Mouse (Mus musculus): ENCODE measurements around the gene Nadk.

Nadk gene

DNA sequence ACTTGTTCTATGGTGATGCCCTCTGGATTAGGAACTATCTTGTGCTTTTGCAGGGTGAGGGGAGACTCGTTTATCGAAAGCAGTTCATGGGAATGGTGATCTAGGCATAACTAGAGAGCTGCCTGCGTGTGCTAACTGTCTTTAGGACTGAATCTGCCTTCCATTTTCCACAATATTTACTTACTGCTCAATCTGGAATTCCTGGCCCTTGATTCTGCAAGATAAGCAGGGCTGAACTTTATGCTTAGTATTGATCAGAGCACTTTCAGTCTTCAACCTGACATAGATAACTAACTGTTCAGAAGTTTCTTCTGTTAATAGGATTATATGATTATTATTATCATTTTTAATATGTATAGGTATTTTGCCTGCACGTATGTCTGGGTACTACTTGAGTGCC is 43.0 kb downstream of the Nadk start:
- DNase-seq: no peak

DNA sequence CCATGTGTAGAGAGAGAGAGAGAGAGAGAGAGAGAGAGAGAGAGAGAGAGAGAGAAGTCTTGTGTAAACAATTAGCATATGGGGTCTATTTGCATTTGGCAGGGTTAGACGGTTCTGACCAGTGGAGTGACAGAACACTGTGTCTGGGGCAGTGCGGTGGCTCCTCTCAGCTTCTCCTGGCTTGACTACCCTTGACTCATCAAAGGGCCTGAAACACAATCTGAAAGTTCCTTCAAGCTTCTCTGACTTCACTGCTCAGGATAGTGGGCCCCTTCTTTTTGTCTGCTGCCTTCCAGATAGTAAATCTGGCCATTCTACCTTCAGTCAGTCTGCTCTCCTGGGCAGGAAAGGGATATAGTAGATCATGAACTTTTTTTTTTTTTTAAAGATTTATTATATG is 44.6 kb downstream of the Nadk start:
- no peak for DNase-seq

DNA sequence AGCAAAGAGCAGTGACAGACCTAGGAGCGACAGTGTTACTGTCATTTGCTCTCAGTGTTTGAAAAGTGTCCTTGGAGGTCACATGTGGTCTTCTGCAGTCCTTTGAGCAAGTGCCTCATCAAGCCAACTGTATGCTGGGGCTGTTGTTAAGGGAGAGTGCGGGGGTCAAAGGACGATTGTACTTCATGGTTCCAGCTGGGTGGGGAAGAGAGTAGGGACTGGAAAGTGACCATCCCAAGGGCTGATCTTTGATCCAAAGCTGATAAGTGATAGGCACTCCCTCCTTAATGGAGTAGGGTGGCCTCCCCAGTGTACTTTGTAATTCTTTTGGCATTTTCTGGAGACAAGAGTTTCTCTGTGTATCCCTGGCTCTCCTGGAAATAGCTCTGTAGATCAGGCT is 49.7 kb downstream of the Nadk start:
- DNase-seq: no peak

DNA sequence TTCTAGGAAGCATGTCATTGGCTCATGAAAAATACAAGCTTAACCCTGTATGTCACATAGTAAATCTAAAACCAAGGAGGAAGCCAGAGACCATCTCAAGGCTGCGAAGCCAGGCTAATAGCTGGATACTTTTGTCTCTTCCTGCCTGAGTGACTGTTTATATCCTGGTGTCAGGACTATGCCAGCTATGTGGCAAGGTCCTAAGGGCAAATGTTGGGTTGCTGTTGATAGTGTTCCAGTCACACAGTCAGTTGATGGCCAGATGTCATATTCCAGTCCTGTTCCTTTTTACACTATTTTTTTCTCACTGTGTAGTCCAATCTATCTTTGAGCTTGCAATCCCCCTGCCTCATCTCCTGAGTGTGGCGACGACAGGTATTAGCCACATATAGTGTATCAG is 51.1 kb downstream of the Nadk start:
- no peak for DNase-seq

DNA sequence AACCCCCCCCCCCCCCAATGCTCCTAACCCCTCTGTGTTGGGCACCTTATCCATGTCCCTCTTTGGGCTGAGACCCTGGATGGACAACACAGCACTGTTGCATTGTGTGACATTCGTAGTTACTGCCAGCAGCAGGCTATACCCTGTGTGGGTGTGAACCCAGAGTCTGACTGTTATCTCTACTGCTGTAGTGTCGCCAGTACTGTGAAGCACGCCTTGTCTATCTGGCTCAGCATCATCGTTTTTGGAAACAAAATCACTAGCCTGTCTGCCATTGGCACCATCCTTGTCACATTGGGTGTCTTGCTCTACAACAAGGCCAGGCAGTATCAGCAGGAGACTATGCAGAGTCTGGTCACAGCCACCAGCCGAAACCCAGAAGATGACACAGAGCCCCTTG is 56.1 kb downstream of the Nadk start:
- DNase-seq: no peak

DNA sequence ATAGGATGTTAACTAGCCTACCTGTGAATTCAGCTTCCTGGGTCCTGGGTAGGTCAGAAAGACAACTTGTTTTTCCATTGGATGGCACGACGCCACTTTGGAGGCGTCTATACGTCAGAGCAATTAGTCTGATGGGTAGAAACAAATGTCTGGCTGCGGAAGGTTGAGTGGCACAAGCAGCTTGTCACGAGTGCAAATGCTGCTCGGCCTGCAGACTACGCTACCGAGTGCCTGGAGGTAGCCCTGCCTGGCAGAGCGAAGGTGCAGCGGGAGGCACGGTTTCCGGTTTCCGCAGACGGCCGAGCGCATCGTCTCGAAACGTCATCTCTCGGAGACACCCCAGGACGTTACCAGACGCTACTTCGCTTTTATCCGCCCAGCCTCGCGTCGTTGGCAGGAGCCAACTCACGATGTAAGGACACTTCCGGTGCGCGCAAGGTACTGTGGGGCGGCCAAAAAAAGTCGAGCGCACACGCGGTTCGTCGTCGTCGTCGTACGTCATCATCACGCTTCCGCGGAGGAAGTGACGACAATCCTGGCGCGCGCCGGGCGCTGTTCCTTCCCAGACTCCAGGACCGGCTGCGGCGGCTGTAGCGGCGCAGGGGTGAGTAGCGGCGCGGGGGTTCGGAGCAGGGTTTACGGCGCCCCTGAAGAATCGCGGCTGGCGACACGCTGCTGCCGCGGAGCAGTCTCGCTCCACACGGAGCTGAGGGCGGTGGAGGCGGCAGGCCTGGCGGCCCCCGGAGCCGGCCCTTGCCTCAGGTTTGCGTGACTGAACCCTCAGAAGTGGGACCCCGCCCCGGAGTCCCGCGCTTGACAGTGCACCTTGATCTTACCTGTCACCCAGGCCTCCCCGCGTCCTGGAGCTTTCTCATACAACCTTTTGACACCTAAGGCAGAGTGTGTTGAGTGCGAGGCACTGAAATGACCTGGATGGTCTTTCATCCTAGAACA is 62.4 kb downstream of the Nadk start, which contains the start of gene Cdk11b:
TSS of gene Cdk11b (plus strand) at position 517 of the 954 bp plus-strand sequence.
- peak; percentile 98 for DNase-seq

DNA sequence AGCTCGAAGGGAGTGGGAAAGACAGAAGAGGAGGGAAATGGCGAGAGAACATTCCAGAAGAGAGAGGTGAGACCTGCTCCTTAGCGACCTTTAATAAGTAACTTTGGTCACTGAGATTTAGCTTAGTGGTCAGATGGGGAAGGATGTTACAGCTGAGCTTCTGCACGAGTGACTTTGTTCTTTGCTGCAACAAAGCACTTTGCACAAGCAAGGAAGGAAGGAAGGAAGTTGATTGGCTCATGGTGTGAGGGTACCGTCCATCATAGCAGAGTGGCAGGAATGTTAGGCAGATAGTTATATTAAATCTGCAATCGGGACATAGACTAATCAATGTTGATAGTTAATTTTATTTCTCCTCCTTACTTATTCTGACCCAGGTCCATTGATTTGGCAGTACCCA is 68.1 kb downstream of the Nadk start:
- DNase-seq: no peak

DNA sequence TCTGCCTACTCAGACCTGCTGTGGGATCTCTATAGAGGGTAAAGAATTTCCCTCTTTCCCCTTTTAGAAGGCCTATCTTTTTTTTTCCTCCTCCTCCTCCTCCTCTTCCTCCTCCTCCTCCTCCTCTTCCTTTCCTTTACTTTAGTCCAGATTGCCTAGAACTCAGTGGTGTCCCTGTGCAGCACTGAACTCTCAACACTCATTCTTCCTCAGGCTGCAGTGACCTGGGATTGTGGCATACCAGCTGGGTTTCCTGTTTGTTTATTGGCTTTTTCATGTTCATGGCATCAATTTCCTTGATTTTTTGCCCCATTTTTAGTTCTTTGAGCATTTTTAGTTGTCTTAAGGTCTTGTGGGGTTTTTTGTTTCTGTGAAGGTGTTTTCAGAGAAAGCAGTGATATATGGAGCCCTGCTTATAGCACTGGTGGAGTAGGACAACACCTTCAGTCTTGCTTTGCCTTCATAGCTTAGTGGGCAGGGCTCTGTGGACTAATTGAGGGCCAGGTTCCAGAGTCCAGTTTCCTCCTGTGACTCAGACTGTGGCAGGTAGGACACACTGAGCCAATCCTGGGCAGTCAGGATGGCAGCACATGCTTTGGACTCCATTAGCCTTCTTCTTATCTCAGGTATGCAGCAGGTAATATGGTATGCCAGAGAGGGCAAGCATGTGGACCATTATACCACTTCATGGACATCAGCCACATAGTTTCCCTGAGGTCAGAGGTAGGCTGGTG is 73.8 kb downstream of the Nadk start:
- no peak for DNase-seq
